Mouse (Mus musculus) bone marrow, adult 2 months (tissue): ENCODE measurements around the gene P4ha1.

Source experiments
- CTCF ChIP-seq: fragments of 200-500 bp; IDR thresholded peaks from 2 replicates; pipeline ENCODE4 v1.5.1; 2011; ENCODE audit warnings: low read length, control low read depth; ENCODE audit not compliant: control insufficient read depth, insufficient read depth
- POLR2A ChIP-seq: fragments of 200-500 bp; IDR thresholded peaks from 2 replicates; pipeline ENCODE4 v1.6.1; 2011; ENCODE audit warnings: low read depth, mild to moderate bottlenecking, control low read depth, low read length, borderline replicate concordance; ENCODE audit not compliant: control insufficient read depth

DNA sequence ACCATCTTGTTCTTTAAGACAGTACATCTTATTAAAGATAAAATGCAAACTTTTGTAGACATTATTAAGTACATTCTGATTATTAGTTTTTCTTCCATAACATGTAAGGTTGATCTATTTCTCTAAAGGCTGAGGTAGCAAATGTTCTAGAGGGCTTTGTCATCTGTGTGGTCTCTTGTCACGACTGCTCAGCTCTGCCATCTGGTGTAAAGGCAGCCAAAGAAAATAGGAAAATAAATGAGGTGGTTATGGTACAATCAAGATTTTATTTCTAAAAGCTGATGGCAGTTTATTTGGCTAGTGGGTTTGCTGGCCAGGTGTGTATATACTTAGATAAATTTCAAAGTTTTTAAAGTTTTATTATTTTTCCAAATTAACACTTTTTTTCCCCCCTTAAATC, 30.0 kb downstream of the P4ha1 start:
- TF ChIP-seq CTCF: no peak
- TF ChIP-seq POLR2A: no peak
